Mouse (Mus musculus): ENCODE measurements around the gene Ccdc180. TPM values are rescaled to one million over a fixed set of nuclear protein-coding genes. Genes with fewer than 3 reads are reported as not detected.
A peak's percentile ranks its signal among the peaks of the same experiment; 100 is the strongest.

Ccdc180 gene
- polyA plus RNA-seq, 1 experiment from 2014 or later: 0.14 TPM

DNA sequence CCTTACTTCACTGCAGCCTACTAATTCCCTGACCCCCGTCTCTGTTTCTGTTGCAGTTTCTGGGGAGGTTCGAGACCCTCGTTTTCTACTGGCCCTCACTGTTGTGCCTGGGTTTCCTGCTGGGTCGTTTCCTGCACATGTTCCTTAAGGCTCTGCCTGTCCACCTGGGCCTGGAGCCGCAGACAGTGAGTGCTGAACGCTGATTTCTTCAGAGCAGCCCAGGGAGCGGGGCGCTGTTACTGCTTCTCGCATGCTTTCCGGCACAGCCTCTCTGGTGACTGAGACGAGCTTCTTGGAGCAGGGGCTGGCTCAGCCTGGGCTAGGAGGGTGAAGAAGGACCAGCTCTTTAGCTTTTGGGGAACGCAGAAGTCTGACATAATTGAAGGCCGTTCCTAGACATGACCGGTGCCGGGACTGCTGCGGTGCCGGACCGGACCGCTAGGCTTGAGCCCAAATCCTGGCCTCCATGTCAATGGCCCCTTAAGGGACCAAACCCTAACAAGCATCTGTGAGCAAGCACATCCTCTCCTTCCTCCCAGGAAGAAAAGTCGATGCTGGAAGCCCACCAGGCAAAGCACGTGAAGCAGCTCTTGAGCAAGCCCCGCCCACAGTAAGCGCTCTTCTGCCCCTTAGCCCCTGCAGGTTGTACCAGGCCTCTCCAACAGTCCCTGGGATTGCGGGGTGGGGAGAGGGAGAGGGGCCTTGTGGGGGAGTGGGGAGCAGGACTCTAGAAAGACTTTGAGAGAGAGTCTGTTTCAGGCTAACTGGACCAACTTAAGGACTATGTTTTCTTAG lies 20.9 kb upstream of the Ccdc180 start:
- H3K9ac ChIP-seq (ENCODE audit: low read depth, low read length): no peak overlapping the region

DNA sequence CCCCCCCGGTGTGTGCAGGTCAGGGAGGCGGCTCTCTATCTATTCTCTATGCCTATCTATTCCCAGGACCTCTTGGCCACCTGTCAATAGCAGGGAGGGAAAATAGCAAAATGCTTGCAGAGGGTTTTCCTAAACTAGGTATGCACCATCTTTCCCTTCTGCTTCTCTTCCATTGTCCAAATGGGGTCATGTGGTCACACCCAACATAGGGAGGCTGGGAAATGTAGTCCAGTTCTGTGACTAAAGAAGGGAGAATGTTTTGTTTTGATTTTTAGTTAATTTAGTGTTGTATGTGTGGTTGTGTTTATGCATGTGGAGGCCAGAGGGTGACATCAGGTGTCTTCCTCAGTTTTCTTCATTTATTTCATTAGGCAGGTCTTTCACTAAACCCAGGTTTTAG lies 18.0 kb upstream of the Ccdc180 start:
- H3K27ac ChIP-seq (ENCODE audit: low read depth, low read length): no peak overlapping the region
- no peak for ATAC-seq
- H3K9me3 ChIP-seq (ENCODE audit: control insufficient read depth): peaks cover 3% of the 10 kb centered on the region; the same call in 1 of the 2 replicates
- H3K4me2 ChIP-seq (replicated peaks; ENCODE audit: low read depth): no peak overlapping the region
- H3K27me3 ChIP-seq (replicated peaks; ENCODE audit: control insufficient read depth, insufficient read depth, low read length): no peaks in the 10 kb centered on the region
- H3K9ac ChIP-seq (ENCODE audit: low read depth, low read length): no peak overlapping the region
- TF ChIP-seq CTCF (IDR thresholded peaks at IDR 0.05; ENCODE audit: low read depth): no peak
- no peaks in the 10 kb centered on the region for H3K4me1 ChIP-seq (replicated peaks; ENCODE audit: control insufficient read depth, insufficient read depth, low read length)
- no peak overlapping the region for H3K4me3 ChIP-seq (ENCODE audit: low read depth, low read length)
- WGBS: 94% methylated on average over 2 of the region's 2 CpGs
- H3K36me3 ChIP-seq (ENCODE audit: control insufficient read depth, insufficient read depth): peaks cover 47% of the 10 kb centered on the region; the same call in 1 of the 2 replicates

More for the DNA sequence above, 20.9 kb upstream of the Ccdc180 start:
- 54% methylated on average over 23 of the region's 24 CpGs for WGBS
- no peaks in the 10 kb centered on the region for H3K9me3 ChIP-seq (ENCODE audit: control insufficient read depth)
- H3K27me3 ChIP-seq (replicated peaks; ENCODE audit: control insufficient read depth, insufficient read depth, low read length): no peaks in the 10 kb centered on the region
- TF ChIP-seq CTCF (IDR thresholded peaks at IDR 0.05; ENCODE audit: low read depth): no peak
- no peak for ATAC-seq
- no peak overlapping the region for H3K27ac ChIP-seq (ENCODE audit: low read depth, low read length)
- H3K36me3 ChIP-seq (ENCODE audit: control insufficient read depth, insufficient read depth): peaks cover 37% of the 10 kb centered on the region; the same call in 1 of the 2 replicates
- H3K4me2 ChIP-seq (replicated peaks; ENCODE audit: low read depth): no peak overlapping the region
- no peak overlapping the region for H3K4me3 ChIP-seq (ENCODE audit: low read depth, low read length)
- no peaks in the 10 kb centered on the region for H3K4me1 ChIP-seq (replicated peaks; ENCODE audit: control insufficient read depth, insufficient read depth, low read length)

DNA sequence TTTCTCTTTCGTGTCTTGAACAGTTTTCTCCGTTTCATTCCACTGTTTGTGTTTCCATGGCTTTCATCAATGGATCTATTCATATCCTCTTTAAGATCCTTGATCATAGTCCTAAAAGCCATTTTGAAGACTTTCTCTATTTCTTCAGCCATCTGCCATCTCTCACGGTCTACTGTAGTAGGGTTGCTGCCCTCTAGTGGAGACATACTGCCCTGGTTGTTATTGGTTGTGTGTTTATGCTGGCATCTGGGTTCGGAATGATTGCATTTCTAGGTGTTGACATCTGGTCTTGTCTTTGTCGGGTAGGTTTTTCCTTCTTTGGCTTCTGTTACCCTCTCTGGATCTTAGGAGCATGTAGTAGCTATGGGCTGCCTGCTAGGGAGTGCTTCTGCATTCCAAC lies 11.2 kb upstream of the Ccdc180 start:
- Histone ChIP-seq H3K27ac (ENCODE audit: low read depth, low read length) (no peak overlapping the region), H3K9ac (ENCODE audit: low read depth, low read length) (no peak overlapping the region), H3K36me3 (ENCODE audit: control insufficient read depth, insufficient read depth) (peaks cover 49% of the 10 kb centered on the region; the same call in 1 of the 2 replicates), H3K4me2 (replicated peaks; ENCODE audit: low read depth) (no peak overlapping the region), H3K4me3 (ENCODE audit: low read depth, low read length) (no peak overlapping the region), H3K4me1 (replicated peaks; ENCODE audit: control insufficient read depth, insufficient read depth, low read length) (no peaks in the 10 kb centered on the region), H3K27me3 (replicated peaks; ENCODE audit: control insufficient read depth, insufficient read depth, low read length) (no peaks in the 10 kb centered on the region), H3K9me3 (ENCODE audit: control insufficient read depth) (peaks cover 3% of the 10 kb centered on the region; the same call in 1 of the 2 replicates)
- no peak for ATAC-seq
- TF ChIP-seq CTCF (IDR thresholded peaks at IDR 0.05; ENCODE audit: low read depth): peak; percentile 85
- WGBS: 49% methylated on average over 5 of the region's 5 CpGs

DNA sequence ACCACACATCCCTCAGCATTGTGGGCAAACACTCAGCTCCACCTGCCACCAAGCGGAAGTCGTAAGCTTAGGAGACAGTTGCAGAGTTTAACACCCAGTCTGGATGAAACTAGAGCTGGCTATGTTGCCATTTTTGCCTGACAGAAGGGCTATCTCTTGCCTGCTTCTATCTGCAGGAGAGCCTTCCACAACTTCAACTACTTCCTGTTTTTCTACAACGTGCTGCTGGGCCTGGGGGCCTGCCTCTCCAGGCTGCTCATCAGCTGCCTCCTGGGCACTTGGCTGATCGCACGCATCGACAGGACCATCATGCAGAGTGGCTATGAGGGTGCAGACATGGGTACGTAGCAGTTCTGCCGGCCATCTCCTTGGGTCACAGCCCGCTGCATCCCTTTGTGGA lies 7.6 kb upstream of the Ccdc180 start:
- H3K4me3 ChIP-seq (ENCODE audit: low read depth, low read length): no peak overlapping the region
- no peaks in the 10 kb centered on the region for H3K9me3 ChIP-seq (ENCODE audit: control insufficient read depth)
- H3K9ac ChIP-seq (ENCODE audit: low read depth, low read length): no peak overlapping the region
- no peak overlapping the region for H3K4me2 ChIP-seq (replicated peaks; ENCODE audit: low read depth)
- H3K4me1 ChIP-seq (replicated peaks; ENCODE audit: control insufficient read depth, insufficient read depth, low read length): no peaks in the 10 kb centered on the region
- peaks cover 32% of the 10 kb centered on the region; the same call in 1 of the 2 replicates for H3K36me3 ChIP-seq (ENCODE audit: control insufficient read depth, insufficient read depth)
- no peak for TF ChIP-seq CTCF (IDR thresholded peaks at IDR 0.05; ENCODE audit: low read depth)
- 82% methylated on average over 9 of the region's 9 CpGs for WGBS
- no peaks in the 10 kb centered on the region for H3K27me3 ChIP-seq (replicated peaks; ENCODE audit: control insufficient read depth, insufficient read depth, low read length)
- H3K27ac ChIP-seq (ENCODE audit: low read depth, low read length): no peak overlapping the region
- no peak for ATAC-seq

GRCm38 (mm10) chr4:45883250-45883649 lies 6.9 kb upstream of the Ccdc180 start:
- Histone ChIP-seq H3K27me3 (replicated peaks; ENCODE audit: control insufficient read depth, insufficient read depth, low read length) (no peaks in the 10 kb centered on the region), H3K9ac (ENCODE audit: low read depth, low read length) (no peak overlapping the region), H3K4me1 (replicated peaks; ENCODE audit: control insufficient read depth, insufficient read depth, low read length) (no peaks in the 10 kb centered on the region), H3K9me3 (ENCODE audit: control insufficient read depth) (no peaks in the 10 kb centered on the region), H3K36me3 (ENCODE audit: control insufficient read depth, insufficient read depth) (peaks cover 26% of the 10 kb centered on the region; the same call in 1 of the 2 replicates), H3K27ac (ENCODE audit: low read depth, low read length) (no peak overlapping the region), H3K4me2 (replicated peaks; ENCODE audit: low read depth) (no peak overlapping the region), H3K4me3 (ENCODE audit: low read depth, low read length) (no peak overlapping the region)
- no peak for ATAC-seq
- WGBS: 88% methylated on average over 16 of the region's 16 CpGs
- TF ChIP-seq CTCF (IDR thresholded peaks at IDR 0.05; ENCODE audit: low read depth): no peak

- Histone ChIP-seq H3K9me3 (ENCODE audit: control insufficient read depth) (no peaks in the 10 kb centered on the region), H3K36me3 (ENCODE audit: control insufficient read depth, insufficient read depth) (peaks cover 6% of the 10 kb centered on the region; the same call in 1 of the 2 replicates), H3K4me3 (ENCODE audit: low read depth, low read length) (no peak overlapping the region), H3K4me1 (replicated peaks; ENCODE audit: control insufficient read depth, insufficient read depth, low read length) (no peaks in the 10 kb centered on the region), H3K27ac (ENCODE audit: low read depth, low read length) (no peak overlapping the region), H3K4me2 (replicated peaks; ENCODE audit: low read depth) (no peak overlapping the region), H3K9ac (ENCODE audit: low read depth, low read length) (no peak overlapping the region), H3K27me3 (replicated peaks; ENCODE audit: control insufficient read depth, insufficient read depth, low read length) (0 out of 2 replicates have a peak, but pooled peaks cover 4% of the 10 kb centered on the region)
- no peak for TF ChIP-seq CTCF (IDR thresholded peaks at IDR 0.05; ENCODE audit: low read depth)
- ATAC-seq: no peak
- 79% methylated on average over 6 of the region's 6 CpGs for WGBS
Measured at GRCm38 (mm10) chr4:45889487-45889886, 616 bp upstream of the Ccdc180 start.

Measured in intestine, postnatal 0 days (tissue).